Mouse (Mus musculus): ENCODE data around the gene Lyve1. TPM values are rescaled to one million over a fixed set of nuclear protein-coding genes. Genes with fewer than 3 reads are reported as not detected.
A peak's percentile ranks its signal among the peaks of the same experiment; 100 is the strongest.

The Lyve1 gene
- total RNA-seq, 2 experiments from 2014 or later, result 0.85 to 1.5 TPM

DNA sequence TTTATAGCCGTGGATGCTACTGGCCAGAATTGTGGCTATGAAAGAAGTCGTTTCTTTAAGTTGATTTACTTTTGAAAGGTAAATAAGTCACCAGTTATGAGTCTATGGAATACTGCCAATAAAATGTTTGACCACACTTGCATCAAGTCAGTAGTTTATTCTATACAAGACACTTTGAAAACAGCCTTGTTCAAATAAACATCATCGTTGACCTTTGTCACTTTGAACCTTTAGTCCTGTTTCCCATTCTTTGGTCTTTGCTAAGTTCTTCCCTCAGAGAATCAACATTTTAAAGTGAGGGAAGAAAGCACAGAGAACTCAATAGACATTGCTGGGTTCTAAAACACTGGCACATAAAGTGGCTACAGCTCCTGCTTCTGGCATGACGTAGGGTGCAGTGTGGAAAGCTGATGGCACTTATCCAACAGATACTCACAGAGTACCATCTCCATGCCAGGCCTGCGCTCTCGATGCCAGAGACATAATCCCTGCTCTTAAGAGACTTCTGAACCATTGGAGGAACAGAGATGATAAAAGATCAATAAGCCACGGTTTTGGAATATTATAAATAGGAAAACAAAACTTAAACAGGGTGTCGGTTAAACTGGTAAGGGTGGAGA, 8.0 kb downstream of the Lyve1 start:
- no peak for DNase-seq (ENCODE audit: extremely low spot score in 1 of 2, low spot score in 1 of 2)

- no peak for DNase-seq (ENCODE audit: extremely low spot score in 1 of 2, low spot score in 1 of 2)
Measured at GRCm38 (mm10) chr7:110854519-110854918, 8.5 kb downstream of the Lyve1 start.

DNA sequence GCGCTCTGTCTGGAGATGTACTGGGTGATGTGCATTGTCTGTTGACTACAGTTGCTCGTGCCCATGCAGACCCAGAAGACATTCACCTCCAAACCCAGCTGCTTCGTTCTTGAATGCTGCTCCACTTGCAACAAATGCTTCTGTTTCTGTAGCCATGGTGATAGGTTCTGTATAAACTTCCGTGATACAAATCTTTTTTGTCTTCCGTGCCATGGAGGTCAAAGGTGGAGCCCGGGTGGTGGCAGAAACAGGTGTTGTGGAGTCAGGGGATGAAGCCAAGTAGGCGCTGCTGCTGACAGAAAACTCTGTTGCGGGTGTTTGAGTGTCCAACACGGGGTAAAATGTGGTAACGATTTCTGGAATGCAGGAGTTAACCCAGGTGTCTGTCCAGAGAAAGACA, 9.4 kb downstream of the Lyve1 start:
- no peak for DNase-seq (ENCODE audit: extremely low spot score in 1 of 2, low spot score in 1 of 2)

GRCm38 (mm10) chr7:110851541-110852203, 11.4 kb downstream of the Lyve1 start:
- DNase-seq (ENCODE audit: extremely low spot score in 1 of 2, low spot score in 1 of 2), result no peak

DNA sequence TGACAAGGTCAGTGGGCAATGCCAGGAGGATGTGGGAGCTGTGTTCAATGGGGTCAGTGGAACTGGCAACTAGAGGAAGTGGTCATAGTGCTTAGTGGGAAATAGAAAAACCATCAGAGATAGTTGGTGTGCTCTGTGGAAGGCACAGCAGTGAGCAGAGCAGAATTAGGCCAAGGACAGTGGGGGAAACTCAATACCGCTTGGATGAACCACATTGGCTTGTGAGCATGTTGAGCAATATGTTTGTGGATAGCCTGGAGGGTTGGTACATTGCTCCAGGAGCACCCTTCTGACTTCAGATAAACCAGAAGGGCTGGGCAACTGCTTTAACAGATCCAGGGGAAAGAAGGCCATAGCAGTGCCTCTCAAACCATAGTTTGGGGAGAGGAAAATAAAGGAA, 14.7 kb downstream of the Lyve1 start:
- DNase-seq (ENCODE audit: extremely low spot score in 1 of 2, low spot score in 1 of 2), result no peak

DNA sequence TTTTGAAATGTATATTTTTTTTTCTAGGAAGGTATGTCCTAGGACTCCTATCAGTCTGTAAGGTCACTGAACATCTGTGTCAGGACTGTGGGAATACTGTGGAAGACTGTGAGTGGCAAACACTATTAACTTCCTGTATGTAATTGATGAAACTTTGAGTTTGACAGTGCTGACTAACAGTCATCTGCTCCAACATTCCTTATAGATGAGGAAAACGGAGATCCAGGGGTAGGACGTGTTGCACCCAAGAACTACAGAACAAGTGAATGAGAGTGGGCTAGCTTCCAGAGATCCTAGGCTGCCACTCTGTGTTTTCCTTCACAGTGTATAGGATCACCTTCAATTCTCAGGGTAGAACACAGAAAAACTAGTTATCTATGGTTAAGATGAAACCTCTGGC, 15.7 kb downstream of the Lyve1 start:
- no peak for DNase-seq (ENCODE audit: extremely low spot score in 1 of 2, low spot score in 1 of 2)

GRCm38 (mm10) chr7:110843916-110844874, 18.8 kb downstream of the Lyve1 start, which contains the start of gene Rnf141:
Gene Rnf141, minus strand, starts transcription at chr7:110844457.
- peak; percentile 86 to 90 for DNase-seq (ENCODE audit: extremely low spot score in 1 of 2, low spot score in 1 of 2)

GRCm38 (mm10) chr7:110840332-110840731, 22.7 kb downstream of the Lyve1 start:
- DNase-seq (ENCODE audit: extremely low spot score in 1 of 2, low spot score in 1 of 2), result no peak

GRCm38 (mm10) chr7:110834522-110834921, 28.5 kb downstream of the Lyve1 start:
- DNase-seq (ENCODE audit: extremely low spot score in 1 of 2, low spot score in 1 of 2), result no peak

DNA sequence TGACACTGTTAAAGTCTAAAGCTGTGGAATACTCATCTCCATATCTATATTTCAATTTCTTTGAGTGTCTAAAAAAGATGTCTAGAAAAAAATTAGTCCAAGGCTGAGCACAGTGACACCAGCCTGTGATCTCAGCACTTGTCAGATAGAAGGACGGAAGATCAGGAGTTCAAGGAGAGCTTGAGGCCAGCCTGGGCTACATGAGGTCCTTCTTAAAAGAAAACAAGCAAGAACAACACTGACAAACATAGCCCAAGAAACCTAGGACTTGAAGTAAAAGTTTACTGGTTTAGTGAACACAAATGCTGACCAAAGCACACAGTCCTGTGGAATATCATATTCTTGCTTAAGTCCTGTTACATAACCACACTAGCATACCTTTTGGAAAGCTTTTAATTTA, 29.0 kb downstream of the Lyve1 start:
- no peak for DNase-seq (ENCODE audit: extremely low spot score in 1 of 2, low spot score in 1 of 2)

GRCm38 (mm10) chr7:110833024-110833423, 30.0 kb downstream of the Lyve1 start:
- DNase-seq (ENCODE audit: extremely low spot score in 1 of 2, low spot score in 1 of 2), result no peak

DNA sequence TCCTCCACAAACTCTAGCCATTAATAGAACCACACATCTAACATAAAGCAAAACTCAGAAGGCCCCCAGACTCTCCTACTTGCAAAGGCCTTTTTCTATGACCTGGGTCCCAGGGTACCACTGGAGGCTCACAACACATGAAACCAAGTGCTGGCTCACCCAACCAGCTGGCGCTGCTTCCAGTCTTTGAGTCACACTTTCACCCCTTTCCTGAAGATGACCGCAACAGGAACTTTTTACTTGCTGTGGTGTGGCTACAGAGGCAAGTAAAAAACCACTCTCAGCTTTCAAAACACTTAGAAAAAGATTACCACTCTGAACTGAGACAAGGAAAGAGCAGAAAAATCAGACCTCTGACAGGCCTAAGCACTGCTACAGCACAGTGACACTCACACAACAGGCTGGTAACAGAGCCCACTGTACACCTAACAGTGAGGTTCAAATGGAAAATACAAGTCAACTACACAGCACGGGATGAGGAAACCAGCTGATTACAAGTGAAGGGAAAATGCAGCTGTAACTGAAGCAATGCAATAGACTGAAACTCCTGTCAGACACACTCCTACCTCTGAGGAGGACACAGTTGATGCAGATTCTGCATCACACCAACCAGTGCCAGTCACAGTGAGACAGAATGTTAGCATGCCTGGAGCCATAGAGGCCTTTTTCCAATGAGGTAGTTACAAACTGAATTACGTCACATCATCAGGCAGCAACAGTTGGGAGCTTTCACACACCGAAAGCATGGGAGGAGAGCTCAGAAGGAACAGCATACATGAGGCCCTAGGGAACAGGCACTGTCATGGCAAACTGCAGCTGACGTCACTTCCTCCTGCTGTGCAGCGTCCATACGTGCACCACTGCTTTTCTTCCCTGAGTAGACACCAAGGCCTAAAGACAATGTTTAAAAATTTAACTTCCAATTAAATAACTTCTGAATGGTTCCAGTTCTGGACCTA, 38.8 kb downstream of the Lyve1 start:
- no peak for DNase-seq (ENCODE audit: extremely low spot score in 1 of 2, low spot score in 1 of 2)

GRCm38 (mm10) chr7:110823593-110823992, 39.4 kb downstream of the Lyve1 start:
- no peak for DNase-seq (ENCODE audit: extremely low spot score in 1 of 2, low spot score in 1 of 2)

DNA sequence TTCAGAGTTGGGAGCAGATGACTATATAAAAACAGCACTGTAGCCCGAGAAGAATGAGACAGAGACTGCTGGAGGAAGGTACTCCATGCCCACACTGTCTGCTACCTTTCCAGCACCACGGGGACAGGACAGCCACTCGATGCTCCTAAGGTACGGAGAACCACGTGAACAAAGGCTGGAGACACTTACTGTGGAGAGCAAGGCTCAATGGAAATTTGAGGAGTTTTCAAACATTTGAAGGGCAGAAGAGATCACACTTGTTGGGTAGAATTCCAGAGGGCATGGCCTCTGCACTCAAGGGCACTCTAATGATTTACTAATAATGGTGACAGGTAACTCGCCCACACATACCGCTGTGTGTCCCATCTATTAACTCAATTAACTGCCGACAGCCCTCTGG, 40.0 kb downstream of the Lyve1 start:
- no peak for DNase-seq (ENCODE audit: extremely low spot score in 1 of 2, low spot score in 1 of 2)

DNA sequence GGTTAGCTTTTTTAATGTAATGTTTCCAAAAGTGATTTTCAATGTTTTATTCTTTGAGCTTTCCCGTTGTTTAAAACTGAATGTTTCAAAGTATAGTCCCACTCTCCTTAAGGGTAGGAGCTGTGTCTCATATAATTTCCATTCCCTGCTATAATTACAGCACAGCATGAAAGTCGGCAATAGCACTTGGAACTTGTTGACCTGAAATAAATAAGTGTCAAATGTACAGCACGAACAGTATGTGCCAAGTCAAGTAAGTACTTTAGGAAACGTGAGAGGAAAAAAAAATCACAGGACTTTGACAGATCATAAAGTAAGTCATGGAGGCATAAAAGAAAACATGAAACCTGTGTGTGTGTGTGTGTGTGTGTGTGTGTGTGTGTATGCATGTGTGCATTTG, 41.0 kb downstream of the Lyve1 start:
- DNase-seq (ENCODE audit: extremely low spot score in 1 of 2, low spot score in 1 of 2), result no peak

DNA sequence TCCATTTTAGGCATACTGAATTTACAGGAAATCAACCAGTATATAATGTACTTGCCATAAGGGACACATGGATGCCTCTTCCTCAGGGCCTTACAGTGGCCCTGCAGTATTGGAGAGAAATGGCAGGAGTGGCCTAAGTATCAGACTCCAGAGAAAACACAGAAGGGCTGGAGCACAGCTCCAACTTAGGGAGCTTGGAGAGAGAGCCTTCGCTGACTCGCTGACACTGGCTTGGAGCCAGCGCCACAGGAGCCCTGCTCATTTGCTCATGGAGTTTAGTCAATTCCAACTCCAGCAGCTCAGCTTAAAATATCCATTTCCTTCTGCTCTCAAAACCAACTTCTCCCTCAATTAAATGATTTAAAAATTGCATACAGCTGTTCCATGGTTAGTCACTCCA, 41.4 kb downstream of the Lyve1 start:
- no peak for DNase-seq (ENCODE audit: extremely low spot score in 1 of 2, low spot score in 1 of 2)

DNA sequence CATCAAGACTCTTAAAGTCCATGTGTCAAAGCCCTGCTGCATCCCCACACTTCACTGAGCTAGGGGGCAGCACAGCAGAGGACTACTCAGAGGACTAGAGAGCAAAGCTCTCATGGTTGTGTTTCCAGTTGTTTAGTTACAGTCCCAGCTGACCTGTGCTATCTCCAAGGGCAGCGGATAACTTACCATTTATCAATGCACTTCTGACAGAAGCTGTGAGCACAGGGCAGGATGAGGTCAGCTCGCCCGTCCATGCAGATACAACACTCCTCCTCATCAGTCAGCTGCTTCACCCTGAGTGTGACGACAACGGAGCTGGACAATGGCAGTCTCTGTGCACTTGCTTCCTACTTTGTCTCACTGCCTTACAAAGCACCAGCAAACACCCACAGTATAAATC, 42.0 kb downstream of the Lyve1 start:
- DNase-seq (ENCODE audit: extremely low spot score in 1 of 2, low spot score in 1 of 2), result no peak

DNA sequence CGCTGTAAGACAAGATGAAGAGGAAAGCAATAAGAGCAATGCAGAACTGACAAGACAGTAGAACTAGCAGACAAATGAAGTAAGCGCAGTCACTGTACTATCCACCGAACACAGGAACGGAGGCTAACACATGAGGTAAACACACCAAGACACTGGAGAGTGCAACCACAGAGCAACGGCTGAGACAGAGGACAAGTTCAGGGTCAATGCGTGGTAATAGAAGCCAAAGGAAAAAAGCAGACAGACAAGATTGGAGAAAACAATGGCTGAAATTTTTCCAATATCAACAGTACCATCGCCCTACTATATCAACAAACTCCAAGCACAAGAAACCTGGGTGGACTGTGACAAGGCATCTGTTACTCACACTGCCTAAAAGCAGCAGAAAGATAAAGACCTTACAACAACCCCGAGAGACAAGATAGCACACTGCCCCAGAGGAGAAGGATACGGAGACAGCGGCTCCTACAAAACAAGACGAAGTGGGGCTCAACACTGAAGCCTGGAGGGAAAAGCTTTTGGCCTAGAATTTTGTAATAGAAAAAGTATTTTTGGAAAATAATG, 44.2 kb downstream of the Lyve1 start:
- DNase-seq (ENCODE audit: extremely low spot score in 1 of 2, low spot score in 1 of 2), result no peak

- DNase-seq (ENCODE audit: extremely low spot score in 1 of 2, low spot score in 1 of 2), result no peak
Measured at GRCm38 (mm10) chr7:110818206-110818605, 44.8 kb downstream of the Lyve1 start.

DNA sequence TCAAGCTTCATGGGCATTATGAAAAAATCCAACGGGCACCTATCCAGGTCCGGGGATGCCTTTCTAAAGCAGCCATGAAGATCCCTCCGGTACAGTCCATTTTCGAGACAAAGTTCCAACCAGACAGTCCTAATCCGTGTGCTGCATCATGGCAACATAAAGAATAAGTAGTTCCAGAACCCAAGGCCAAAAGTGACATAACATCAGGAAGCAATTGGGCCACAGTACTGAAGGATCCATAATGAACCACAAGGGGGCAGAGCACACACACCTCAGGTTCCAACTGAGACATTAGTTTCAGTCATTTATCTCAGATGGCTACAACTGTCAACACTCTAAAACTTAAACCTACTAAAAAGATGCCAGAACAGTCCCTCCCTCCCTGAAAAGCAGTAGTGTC, 47.0 kb downstream of the Lyve1 start:
- DNase-seq (ENCODE audit: extremely low spot score in 1 of 2, low spot score in 1 of 2), result peak in 1 of 2 experiments; percentile 42
